Mouse (Mus musculus) heart, adult 2 months (tissue): ENCODE data around the gene Rab8b. TPM values are rescaled to one million over a fixed set of nuclear protein-coding genes. Genes with fewer than 3 reads are reported as not detected.

Experiments
- DNase-seq, 2 experiments: peaks; one replicate each; pipeline ENCODE4 v3.0.0; 2021
- H3K27ac ChIP-seq: fragments of 200-600 bp; 2 replicates; pipeline ENCODE4 v1.8.1; 2022
- H3K27me3 ChIP-seq: fragments of 200-500 bp; 2 replicates; pipeline ENCODE4 v1.6.1; 2012; ENCODE audit warnings: mild to moderate bottlenecking, low read length, inconsistent platforms, mixed read lengths; ENCODE audit not compliant: control insufficient read depth, insufficient read depth
- H3K36me3 ChIP-seq: fragments of 200-500 bp; 2 replicates; pipeline ENCODE4 v1.6.1; 2012; ENCODE audit warnings: low read length, inconsistent platforms; ENCODE audit not compliant: control insufficient read depth, insufficient read depth
- H3K4me1 ChIP-seq: fragments of 200-500 bp; 2 replicates; pipeline ENCODE4 v1.6.1; 2011; ENCODE audit warnings: low read length; ENCODE audit not compliant: control insufficient read depth, insufficient read depth
- H3K4me3 ChIP-seq: fragments of 200-600 bp; 2 replicates; pipeline ENCODE4 v1.8.1; 2022
- H3K79me2 ChIP-seq: fragments of 200-500 bp; replicated peaks from 2 replicates; pipeline ENCODE4 v1.6.1; 2012; ENCODE audit warnings: mild to moderate bottlenecking, inconsistent platforms, low read length, moderate library complexity, mixed read lengths; ENCODE audit not compliant: control insufficient read depth, insufficient read depth
- H3K9ac ChIP-seq: fragments of 200-500 bp; 2 replicates; pipeline ENCODE4 v1.6.1; 2012; ENCODE audit warnings: low read depth, mild to moderate bottlenecking, control low read depth, inconsistent platforms, low read length, mixed read lengths
- CTCF ChIP-seq: fragments of 200-600 bp; IDR thresholded peaks from 2 replicates; pipeline ENCODE4 v1.8.1; 2022; ENCODE audit warnings: antibody characterized with exemption, mild to moderate bottlenecking, moderate library complexity
- EP300 ChIP-seq: fragments of 200-500 bp; IDR thresholded peaks from 2 replicates; pipeline ENCODE4 v1.6.1; 2011; ENCODE audit warnings: low read depth, low read length, control low read depth; ENCODE audit not compliant: insufficient read depth
- POLR2A ChIP-seq: fragments of 200-500 bp; IDR thresholded peaks from 2 replicates; pipeline ENCODE4 v1.6.1; 2011; ENCODE audit warnings: mild to moderate bottlenecking, low read depth, low read length, control low read depth; ENCODE audit not compliant: insufficient read depth
- WGBS: fragments of 180-500 bp; shearing (Covaris S2); methylation state at CpG from one replicate; pipeline ENCODE4 v1.1.7; 2018; 5-methylcytosine and 5-hydroxymethylcytosine counted together
- intact Hi-C: fragments of 180-260 bp; cut with DNase I; formaldehyde crosslinking; loops from one replicate; pipeline ENCODE4 v1.15.1; 2025
- polyA plus RNA-seq: library from polyadenylated mRNA; depleted of rRNA; stranded (reverse); fragments of >200 nt; gene quantifications from 2 replicates; pipeline ENCODE4 v1.2.3, GENCODE M21; 2012
- total RNA-seq, 2 experiments: library from RNA; stranded (reverse); gene quantifications; 2 replicates each; pipeline ENCODE4 v1.2.3; 2021

Gene Rab8b
- total and polyA plus RNA-seq, 3 experiments = 5.5 to 9.8 (median 8.5) TPM

- TF ChIP-seq CTCF (no peak), EP300 (no peak), POLR2A (no peak)
- intact Hi-C loops = no loop called here
- peaks cover 5% of the 10 kb centered on the region; the same call in 1 of the 2 replicates for H3K79me2 ChIP-seq
- no peak overlapping the region for H3K27ac ChIP-seq
- H3K4me1 ChIP-seq = peaks cover 13% of the 10 kb centered on the region
- H3K9ac ChIP-seq = no peak overlapping the region
- DNase-seq = no peak
- H3K36me3 ChIP-seq = peaks cover 4% of the 10 kb centered on the region
- WGBS = 82% methylated on average over 7 of the region's 7 CpGs
- no peaks in the 10 kb centered on the region for H3K27me3 ChIP-seq
- H3K4me3 ChIP-seq = no peak overlapping the region
Observed at GRCm38 (mm10) chr9:66909922-66910321, 9.6 kb downstream of the Rab8b start.

- 92% methylated on average over 5 of the region's 5 CpGs for WGBS
- intact Hi-C loops = no loop called here
- Histone ChIP-seq H3K27me3 (no peaks in the 10 kb centered on the region), H3K79me2 (peaks cover 3% of the 10 kb centered on the region; the same call in 1 of the 2 replicates), H3K27ac (no peak overlapping the region), H3K4me3 (no peak overlapping the region), H3K36me3 (no peaks in the 10 kb centered on the region; the same call in 1 of the 2 replicates), H3K9ac (no peak overlapping the region), H3K4me1 (peaks cover 10% of the 10 kb centered on the region)
- DNase-seq = no peak
- TF ChIP-seq POLR2A (no peak), CTCF (no peak), EP300 (no peak)
Observed at GRCm38 (mm10) chr9:66907746-66908397, 11.6 kb downstream of the Rab8b start.

GRCm38 (mm10) chr9:66907126-66907525 lies 12.4 kb downstream of the Rab8b start:
- WGBS = 69% methylated on average over 8 of the region's 8 CpGs
- Histone ChIP-seq H3K27ac (no peak overlapping the region), H3K4me3 (no peak overlapping the region), H3K9ac (no peak overlapping the region), H3K4me1 (peaks cover 10% of the 10 kb centered on the region), H3K36me3 (no peaks in the 10 kb centered on the region; the same call in 1 of the 2 replicates), H3K79me2 (peaks cover 3% of the 10 kb centered on the region; the same call in 1 of the 2 replicates), H3K27me3 (no peaks in the 10 kb centered on the region)
- no peak for TF ChIP-seq POLR2A
- no peak for TF ChIP-seq CTCF
- TF ChIP-seq EP300 = no peak
- no peak for DNase-seq
- intact Hi-C loops = no loop called here

GRCm38 (mm10) chr9:66905990-66906389 lies 13.5 kb downstream of the Rab8b start:
- no peaks in the 10 kb centered on the region for H3K27me3 ChIP-seq
- peaks cover 10% of the 10 kb centered on the region for H3K4me1 ChIP-seq
- H3K36me3 ChIP-seq = no peaks in the 10 kb centered on the region; the same call in 1 of the 2 replicates
- 79% methylated on average over 9 of the region's 9 CpGs for WGBS
- intact Hi-C loops = no loop called here
- no peak for DNase-seq
- no peak for TF ChIP-seq EP300
- H3K27ac ChIP-seq = no peak overlapping the region
- peaks cover 3% of the 10 kb centered on the region; the same call in 1 of the 2 replicates for H3K79me2 ChIP-seq
- no peak overlapping the region for H3K9ac ChIP-seq
- H3K4me3 ChIP-seq = no peak overlapping the region

- DNase-seq = no peak
- no peak overlapping the region for H3K27ac ChIP-seq
- H3K9ac ChIP-seq = no peak overlapping the region
- no peaks in the 10 kb centered on the region for H3K36me3 ChIP-seq
- whole genome bisulfite sequencing = 87% methylated on average over 4 of the region's 4 CpGs
- TF ChIP-seq EP300 = no peak
- no peak for TF ChIP-seq POLR2A
- no peak for TF ChIP-seq CTCF
- H3K79me2 ChIP-seq = peaks cover 2% of the 10 kb centered on the region; the same call in 1 of the 2 replicates
- no peaks in the 10 kb centered on the region for H3K27me3 ChIP-seq
- no peak overlapping the region for H3K4me3 ChIP-seq
- peaks cover 6% of the 10 kb centered on the region for H3K4me1 ChIP-seq
- intact Hi-C loops = no loop called here
Observed at GRCm38 (mm10) chr9:66899526-66899925, 20.0 kb downstream of the Rab8b start.

GRCm38 (mm10) chr9:66899072-66899471 lies 20.4 kb downstream of the Rab8b start:
- 75% methylated on average over 2 of the region's 2 CpGs for WGBS
- H3K4me1 ChIP-seq = peaks cover 6% of the 10 kb centered on the region
- no peaks in the 10 kb centered on the region for H3K36me3 ChIP-seq
- no peak for TF ChIP-seq POLR2A
- no peak for TF ChIP-seq CTCF
- TF ChIP-seq EP300 = no peak
- H3K27ac ChIP-seq = no peak overlapping the region
- H3K27me3 ChIP-seq = no peaks in the 10 kb centered on the region
- DNase-seq = no peak
- no peak overlapping the region for H3K4me3 ChIP-seq
- H3K9ac ChIP-seq = no peak overlapping the region
- H3K79me2 ChIP-seq = no peaks in the 10 kb centered on the region
- intact Hi-C loops = no loop called here
